Mouse (Mus musculus): ENCODE measurements at regions not wholly inside any gene's neighbourhood (a gene's known extent, or its start where the extent isn't known, plus 50 kb on each side); places are given as distances from the start of the nearest gene placed in this dataset.

- TF ChIP-seq POLR2A (IDR thresholded peaks at IDR 0.05; ENCODE audit: borderline replicate concordance, insufficient read depth, low read length): no peak
- no peak for TF ChIP-seq CTCF (IDR thresholded peaks at IDR 0.05; ENCODE audit: borderline replicate concordance, insufficient read depth, low read depth, low read length)
Measured at GRCm38 (mm10) chr3:36291971-36292370, 69.9 kb upstream of the Qrfpr start.
